17 mouse cellular contexts compared by ENCODE assay signal in the genomic region with DNA sequence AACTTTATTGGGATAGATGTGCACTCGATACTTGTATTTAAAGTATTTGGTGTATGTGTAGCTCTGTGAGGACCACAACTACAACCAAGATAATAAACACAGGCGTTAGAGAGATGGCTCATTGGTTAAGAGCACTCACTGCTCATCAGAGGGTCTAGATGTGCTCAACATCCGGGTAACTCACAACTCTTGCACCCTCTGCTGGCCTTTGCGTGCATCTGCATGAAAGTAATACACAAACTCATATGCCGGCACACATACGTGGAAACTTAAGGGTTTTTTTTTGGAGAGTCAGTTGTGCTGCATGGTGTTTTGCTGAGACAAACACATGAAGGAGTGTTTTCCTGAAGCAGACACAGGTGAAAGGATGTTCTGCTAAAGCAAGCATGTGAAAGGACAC. TPM values are rescaled to one million over a fixed set of nuclear protein-coding genes. Genes with fewer than 3 reads are reported as not detected.
DNase-seq lines count a peak whose midpoint lies in the region; ATAC-seq and TF ChIP-seq lines count a peak whose summit lies in the region.
"Had no signal": no experiment of that assay in that cellular context is flagged by ENCODE, and none has a peak within 500 bp of the region (broad histone marks: within the 10 kb centered on the region; RNA-seq: fewer than 3 reads in every experiment).

No protein-coding gene starts in this region.

- peak; percentile 53 for TF ChIP-seq CTCF in forebrain, postnatal 0 days (IDR thresholded peaks at IDR 0.05; ENCODE audit: low read depth)
- peak; percentile 43; the same call in 1 of the 2 replicates for TF ChIP-seq CTCF in liver, adult 2 months (IDR thresholded peaks at IDR 0.05; ENCODE audit: low read depth, low read length)
- peak; percentile 32; the same call in 1 of the 2 replicates for TF ChIP-seq CTCF in bone marrow, adult 2 months (IDR thresholded peaks at IDR 0.05; ENCODE audit: control insufficient read depth, insufficient read depth, low read length)

- DNase-seq in forebrain, postnatal 0 days: no peak
- DNase-seq in liver, adult 2 months (ENCODE audit: extremely low read depth, low read depth, low spot score): no peak
- DNase-seq in liver, embryonic 11.5 days (ENCODE audit: low spot score): no peak
- DNase-seq in A20 (ENCODE audit: low read depth, low spot score): peak; percentile 5
- no peak for DNase-seq in natural killer cell, adult 2 months (ENCODE audit: low spot score in 2 of 2)
- no peak for DNase-seq in right cerebral cortex, adult 2 months (ENCODE audit: low spot score in 2 of 2)
- DNase-seq: cerebellum, postnatal 14 days; right cerebral cortex, adult 18-20 months; thymus, postnatal 36 days had no signal

- no peaks in the 10 kb centered on the region for H3K36me3 ChIP-seq in forebrain, postnatal 0 days (ENCODE audit: insufficient read depth)
- no peaks in the 10 kb centered on the region for H3K36me3 ChIP-seq in forebrain, embryonic 15.5 days
- H3K36me3 ChIP-seq in liver, adult 2 months (ENCODE audit: control insufficient read depth, insufficient read depth, low read length): no peaks in the 10 kb centered on the region
- H3K36me3 ChIP-seq in liver, embryonic 11.5 days (ENCODE audit: control insufficient read depth, insufficient read depth, low read length): no peaks in the 10 kb centered on the region
- H3K36me3 ChIP-seq: heart, embryonic 10.5 days; hindbrain, embryonic 15.5 days; neural tube, embryonic 12.5 days had no signal

- H3K9me3 ChIP-seq in forebrain, postnatal 0 days (ENCODE audit: low read length): no peaks in the 10 kb centered on the region
- no peaks in the 10 kb centered on the region for H3K9me3 ChIP-seq in forebrain, embryonic 15.5 days
- no peaks in the 10 kb centered on the region for H3K9me3 ChIP-seq in liver, embryonic 11.5 days (ENCODE audit: control insufficient read depth, low read length)
- H3K9me3 ChIP-seq: heart, embryonic 10.5 days; hindbrain, embryonic 15.5 days; neural tube, embryonic 12.5 days had no signal

- no peaks in the 10 kb centered on the region for H3K27me3 ChIP-seq in forebrain, postnatal 0 days (ENCODE audit: insufficient read depth, low read length)
- no peaks in the 10 kb centered on the region for H3K27me3 ChIP-seq in forebrain, embryonic 15.5 days
- no peaks in the 10 kb centered on the region for H3K27me3 ChIP-seq in liver, adult 2 months (ENCODE audit: control insufficient read depth, insufficient read depth, low read length)
- H3K27me3 ChIP-seq in liver, embryonic 11.5 days (replicated peaks; ENCODE audit: control insufficient read depth, insufficient read depth, low read length): peaks cover 3% of the 10 kb centered on the region; the same call in 1 of the 2 replicates
- H3K27me3 ChIP-seq: hindbrain, embryonic 15.5 days; neural tube, embryonic 12.5 days had no signal

- H3K79me2 ChIP-seq in liver, adult 2 months (ENCODE audit: control insufficient read depth, insufficient read depth, low read length): no peaks in the 10 kb centered on the region

- H3K4me2 ChIP-seq in forebrain, postnatal 0 days (ENCODE audit: low read depth): no peak overlapping the region
- no peak overlapping the region for H3K4me2 ChIP-seq in forebrain, embryonic 15.5 days (replicated peaks)
- no peak overlapping the region for H3K4me2 ChIP-seq in liver, embryonic 11.5 days
- H3K4me2 ChIP-seq: hindbrain, embryonic 15.5 days; neural tube, embryonic 12.5 days had no signal

- 79% methylated on average over 6 of the region's 6 CpGs for WGBS in forebrain, postnatal 0 days
- WGBS in forebrain, embryonic 15.5 days: 77% methylated on average over 6 of the region's 6 CpGs
- 77% methylated on average over 6 of the region's 6 CpGs for WGBS in liver, adult 2 months
- WGBS in liver, embryonic 11.5 days: 73% methylated on average over 6 of the region's 6 CpGs
- 76% methylated on average over 6 of the region's 6 CpGs for WGBS in bone marrow, adult 2 months

- no peak overlapping the region for H3K27ac ChIP-seq in forebrain, postnatal 0 days (ENCODE audit: low read depth, low read length)
- H3K27ac ChIP-seq in forebrain, embryonic 15.5 days (replicated peaks): no peak overlapping the region
- H3K27ac ChIP-seq in liver, adult 2 months (replicated peaks; ENCODE audit: insufficient read depth, low read depth, low read length): no peak overlapping the region
- H3K27ac ChIP-seq in liver, embryonic 11.5 days (ENCODE audit: low read depth, low read length): no peak overlapping the region
- H3K27ac ChIP-seq in bone marrow, adult 2 months (ENCODE audit: control insufficient read depth, insufficient read depth, low read depth, low read length, poor library complexity): no peak overlapping the region
- H3K27ac ChIP-seq: heart, embryonic 10.5 days; hindbrain, embryonic 15.5 days; neural tube, embryonic 12.5 days had no signal

- no peak for ATAC-seq in forebrain, postnatal 0 days
- no peak for ATAC-seq in forebrain, embryonic 15.5 days (replicated peaks)
- ATAC-seq in liver, embryonic 11.5 days (replicated peaks; ENCODE audit: low FRiP score): no peak

- no peaks in the 10 kb centered on the region for H3K4me1 ChIP-seq in forebrain, postnatal 0 days (ENCODE audit: insufficient read depth)
- no peaks in the 10 kb centered on the region for H3K4me1 ChIP-seq in forebrain, embryonic 15.5 days
- no peaks in the 10 kb centered on the region for H3K4me1 ChIP-seq in liver, adult 2 months (ENCODE audit: control insufficient read depth, insufficient read depth, low read length)
- no peaks in the 10 kb centered on the region for H3K4me1 ChIP-seq in liver, embryonic 11.5 days (replicated peaks; ENCODE audit: control insufficient read depth, insufficient read depth, low read length)
- H3K4me1 ChIP-seq in bone marrow, adult 2 months (ENCODE audit: control insufficient read depth, insufficient read depth, low read length): no peaks in the 10 kb centered on the region
- H3K4me1 ChIP-seq: heart, embryonic 10.5 days; hindbrain, embryonic 15.5 days; neural tube, embryonic 12.5 days had no signal

- H3K9ac ChIP-seq in forebrain, postnatal 0 days: no peak overlapping the region
- H3K9ac ChIP-seq in forebrain, embryonic 15.5 days (replicated peaks): no peak overlapping the region
- H3K9ac ChIP-seq in liver, adult 2 months (ENCODE audit: low read depth, low read length): no peak overlapping the region
- H3K9ac ChIP-seq in liver, embryonic 11.5 days (ENCODE audit: low read depth, low read length): no peak overlapping the region
- H3K9ac ChIP-seq: hindbrain, embryonic 15.5 days; neural tube, embryonic 12.5 days had no signal

- H3K4me3 ChIP-seq in forebrain, postnatal 0 days (ENCODE audit: low read depth, low read length): no peak overlapping the region
- no peak overlapping the region for H3K4me3 ChIP-seq in forebrain, embryonic 15.5 days
- H3K4me3 ChIP-seq in liver, adult 2 months (ENCODE audit: insufficient read depth, low read depth, low read length): no peak overlapping the region
- H3K4me3 ChIP-seq in liver, embryonic 11.5 days (ENCODE audit: low read depth, low read length): no peak overlapping the region
- H3K4me3 ChIP-seq in bone marrow, adult 2 months (replicated peaks; ENCODE audit: control insufficient read depth, low read depth, low read length): no peak overlapping the region
- H3K4me3 ChIP-seq: erythroblast, embryonic 14.5 days; heart, embryonic 10.5 days; hindbrain, embryonic 15.5 days; neural tube, embryonic 12.5 days had no signal

- no peak for TF ChIP-seq POLR2A in liver, adult 2 months (IDR thresholded peaks at IDR 0.05; ENCODE audit: extremely low read depth, insufficient read depth, low read length)
- no peak for TF ChIP-seq POLR2A in bone marrow, adult 2 months (IDR thresholded peaks at IDR 0.05; ENCODE audit: borderline replicate concordance, control insufficient read depth, low read depth, low read length)

RNA-seq across cellular contexts. Expression of a gene that starts 53.7 kb away (rescaled TPM):
- not detected in 2 replicates for total RNA-seq in forebrain, postnatal 0 days (2014; rRNA removed)
- polyA plus RNA-seq in forebrain, postnatal 0 days (2015; fragmentation: Nextera tagmentation; extraction: Ambion mirVana): not detected in 2 replicates
- polyA plus RNA-seq in forebrain, embryonic 15.5 days (2015; fragmentation: Nextera tagmentation; extraction: Ambion mirVana): not detected in 2 replicates
- total RNA-seq in liver, adult 2 months (2014; rRNA removed): not detected in 2 replicates
- polyA plus RNA-seq in liver, adult 2 months (2012; rRNA removed): not detected in 2 replicates
- polyA plus RNA-seq in liver, embryonic 11.5 days (2014; fragmentation: Nextera tagmentation; extraction: Ambion mirVana): not detected in 2 replicates
- not detected in 2 replicates for polyA plus RNA-seq in bone marrow, adult 2 months (2011; ENCODE audit: insufficient read depth, insufficient read length, low replicate concordance, missing spikeins)
- polyA plus RNA-seq: C2C12; erythroblast, embryonic 14.5 days; heart, embryonic 10.5 days; hindbrain, embryonic 15.5 days; liver, embryonic 16.5 days; neural tube, embryonic 12.5 days had no signal
